Mouse (Mus musculus): ENCODE measurements around the gene Cd19. TPM values are rescaled to one million over a fixed set of nuclear protein-coding genes. Genes with fewer than 3 reads are reported as not detected.

The Cd19 gene
- polyA plus RNA-seq, 1 experiment from 2014 or later = not detected

DNA sequence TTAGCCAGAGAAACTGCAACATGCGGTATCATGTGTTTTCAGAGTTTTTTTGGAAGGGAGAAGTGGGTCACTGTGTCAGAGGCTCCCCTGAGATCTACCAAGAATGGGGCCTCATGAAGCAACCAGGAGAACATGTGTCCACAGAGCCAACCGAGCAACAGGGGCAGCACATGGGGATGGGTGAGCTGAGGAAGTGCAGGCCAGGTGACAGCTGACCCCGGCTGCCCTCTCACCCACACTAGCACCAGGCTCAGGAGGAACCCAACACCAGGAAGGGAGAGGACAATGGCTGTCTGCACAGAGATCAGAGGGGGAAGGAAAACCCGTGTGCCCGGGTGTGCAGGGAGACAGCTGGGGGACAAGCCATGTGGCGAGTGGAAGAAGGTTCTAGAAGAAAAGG, 40.2 kb downstream of the Cd19 start:
- Histone ChIP-seq H3K27ac (no peak overlapping the region), H3K9ac (no peak overlapping the region), H3K36me3 (peaks cover 23% of the 10 kb centered on the region), H3K4me3 (replicated peaks) (no peak overlapping the region), H3K4me1 (replicated peaks) (peaks cover 15% of the 10 kb centered on the region), H3K4me2 (replicated peaks) (no peak overlapping the region), H3K9me3 (no peaks in the 10 kb centered on the region), H3K27me3 (replicated peaks) (no peaks in the 10 kb centered on the region)
- ATAC-seq = no peak
- WGBS = 77% methylated on average over 6 of the region's 6 CpGs

DNA sequence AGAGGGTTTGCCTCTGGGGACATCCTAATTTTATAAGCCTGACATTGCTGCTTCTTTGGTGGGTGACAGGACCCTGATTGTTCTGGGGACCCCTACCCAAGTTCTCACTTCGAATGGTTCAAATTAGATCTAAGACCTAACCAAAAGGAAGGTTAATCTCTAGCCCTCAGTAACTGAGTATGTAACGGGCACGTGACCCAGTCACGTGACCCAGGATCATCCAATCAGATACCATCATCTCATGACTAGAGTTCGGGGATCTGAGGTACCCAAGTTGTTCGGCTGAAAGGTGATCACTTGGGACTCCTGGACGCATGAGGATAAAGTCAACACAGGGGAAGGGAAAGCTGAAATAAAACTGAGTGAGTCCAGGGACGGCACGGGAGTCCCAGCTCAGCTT, 41.7 kb downstream of the Cd19 start:
- WGBS = 83% methylated on average over 9 of the region's 9 CpGs

DNA sequence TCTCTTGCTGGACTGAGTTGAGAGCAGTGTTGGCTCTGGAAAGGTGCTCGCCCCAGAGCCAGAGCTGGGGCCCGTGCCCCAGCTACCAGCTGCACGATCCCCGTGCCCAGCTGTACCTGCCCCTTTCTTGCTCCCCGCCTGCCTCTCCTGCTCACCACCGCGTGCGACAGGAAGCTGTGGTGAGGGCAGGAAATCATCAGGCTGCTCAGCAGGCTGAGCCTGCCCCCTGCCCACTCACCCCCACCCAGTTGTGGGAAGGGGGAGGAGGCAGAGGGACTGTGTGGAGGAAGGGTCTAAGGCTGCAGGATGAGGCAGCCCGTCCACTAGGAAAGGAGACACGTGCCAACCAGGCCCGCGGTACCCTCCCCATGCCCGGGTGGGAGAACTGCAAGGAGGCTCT, 45.3 kb downstream of the Cd19 start, which contains the start of gene Lat:
Lat (minus strand) TSS at position 178 of the 400 bp plus-strand sequence.
- H3K27ac ChIP-seq = no peak within 1 kb of the TSS
- no peaks in the 10 kb centered on the region for H3K9me3 ChIP-seq
- H3K4me2 ChIP-seq (replicated peaks) = no peak within 1 kb of the TSS
- no peak within 1 kb of the TSS for H3K9ac ChIP-seq
- no peaks in the 10 kb centered on the region for H3K4me1 ChIP-seq (replicated peaks)
- no peak within 1 kb of the TSS for H3K4me3 ChIP-seq (replicated peaks)
- peaks cover 22% of the 10 kb centered on the region for H3K36me3 ChIP-seq
- WGBS = 74% methylated on average over 13 of the region's 13 CpGs
- 0 out of 2 replicates have a peak, but pooled peaks have one; percentile 20 for ATAC-seq
- H3K27me3 ChIP-seq (replicated peaks) = no peaks in the 10 kb centered on the region

More for the DNA sequence above, 41.7 kb downstream of the Cd19 start:
- Histone ChIP-seq H3K27me3 (replicated peaks) (no peaks in the 10 kb centered on the region), H3K4me1 (replicated peaks) (peaks cover 15% of the 10 kb centered on the region), H3K27ac (no peak overlapping the region), H3K36me3 (peaks cover 25% of the 10 kb centered on the region), H3K9ac (no peak overlapping the region), H3K9me3 (no peaks in the 10 kb centered on the region), H3K4me3 (replicated peaks) (no peak overlapping the region), H3K4me2 (replicated peaks) (no peak overlapping the region)
- ATAC-seq = no peak

GRCm38 (mm10) chr7:126368367-126368766, 46.3 kb downstream of the Cd19 start:
- H3K9ac ChIP-seq = no peak overlapping the region
- H3K9me3 ChIP-seq = no peaks in the 10 kb centered on the region
- H3K4me2 ChIP-seq (replicated peaks) = no peak overlapping the region
- no peak overlapping the region for H3K4me3 ChIP-seq (replicated peaks)
- H3K27me3 ChIP-seq (replicated peaks) = no peaks in the 10 kb centered on the region
- H3K4me1 ChIP-seq (replicated peaks) = no peaks in the 10 kb centered on the region
- WGBS = 83% methylated on average over 8 of the region's 8 CpGs
- no peak overlapping the region for H3K27ac ChIP-seq
- ATAC-seq = no peak
- peaks cover 16% of the 10 kb centered on the region; the same call in 1 of the 2 replicates for H3K36me3 ChIP-seq

DNA sequence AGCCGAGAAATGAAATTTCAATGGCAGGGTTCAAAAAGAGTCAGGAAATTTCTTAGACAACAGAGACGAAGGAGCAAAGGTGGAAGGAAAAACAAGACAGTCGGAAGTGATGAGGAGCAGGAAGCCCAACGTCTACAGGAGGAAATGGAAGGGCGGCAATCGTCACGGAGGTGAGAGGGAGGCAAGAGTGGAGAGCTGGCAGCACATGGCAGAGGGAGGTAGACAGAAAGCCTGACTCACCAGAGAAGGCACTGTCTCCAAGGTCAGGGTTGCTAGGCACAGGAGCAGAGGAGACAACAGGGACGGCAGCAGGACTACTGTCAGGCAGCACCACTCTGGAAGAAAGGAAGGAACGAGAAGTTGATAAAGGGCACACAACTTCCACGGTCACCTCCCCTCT, 47.1 kb downstream of the Cd19 start:
- H3K9me3 ChIP-seq = no peaks in the 10 kb centered on the region
- no peak overlapping the region for H3K9ac ChIP-seq
- H3K4me3 ChIP-seq (replicated peaks) = no peak overlapping the region
- no peaks in the 10 kb centered on the region for H3K27me3 ChIP-seq (replicated peaks)
- ATAC-seq = no peak
- no peak overlapping the region for H3K27ac ChIP-seq
- H3K4me2 ChIP-seq (replicated peaks) = no peak overlapping the region
- H3K36me3 ChIP-seq = peaks cover 16% of the 10 kb centered on the region; the same call in 1 of the 2 replicates
- 86% methylated on average over 10 of the region's 10 CpGs for WGBS
- no peaks in the 10 kb centered on the region for H3K4me1 ChIP-seq (replicated peaks)

DNA sequence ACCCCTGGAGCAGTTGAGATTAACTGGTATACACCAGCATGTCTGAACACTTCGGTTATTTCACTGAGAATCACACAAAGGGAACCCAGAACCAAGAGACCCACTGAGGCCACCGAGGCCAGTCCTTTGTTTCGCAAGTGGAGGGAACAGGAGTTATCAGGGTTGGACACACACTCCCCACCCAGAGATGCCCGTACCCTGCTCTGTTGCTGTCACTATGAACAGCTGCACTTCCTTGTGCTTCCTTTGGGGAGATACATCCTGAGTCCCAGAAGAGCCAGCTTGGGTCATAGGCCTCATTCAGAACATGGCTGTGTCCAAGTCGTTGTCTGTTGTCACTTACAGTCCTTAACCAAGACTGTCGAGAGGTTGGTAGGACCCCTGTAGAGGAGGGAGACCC, 51.7 kb downstream of the Cd19 start:
- 77% methylated on average over 6 of the region's 6 CpGs for WGBS

GRCm38 (mm10) chr7:126359049-126359448, 55.6 kb downstream of the Cd19 start:
- H3K36me3 ChIP-seq = no peaks in the 10 kb centered on the region
- H3K4me1 ChIP-seq (replicated peaks) = no peaks in the 10 kb centered on the region
- no peak overlapping the region for H3K9ac ChIP-seq
- WGBS = 61% methylated on average over 13 of the region's 13 CpGs
- H3K4me3 ChIP-seq (replicated peaks) = no peak overlapping the region
- no peaks in the 10 kb centered on the region for H3K27me3 ChIP-seq (replicated peaks)
- H3K9me3 ChIP-seq = no peaks in the 10 kb centered on the region
- no peak overlapping the region for H3K4me2 ChIP-seq (replicated peaks)
- ATAC-seq = no peak
- no peak overlapping the region for H3K27ac ChIP-seq

More for the DNA sequence above, 51.7 kb downstream of the Cd19 start:
- Histone ChIP-seq H3K9me3 (no peaks in the 10 kb centered on the region), H3K27ac (no peak overlapping the region), H3K4me2 (replicated peaks) (no peak overlapping the region), H3K36me3 (no peaks in the 10 kb centered on the region), H3K4me3 (replicated peaks) (no peak overlapping the region), H3K4me1 (replicated peaks) (no peaks in the 10 kb centered on the region), H3K9ac (no peak overlapping the region), H3K27me3 (replicated peaks) (no peaks in the 10 kb centered on the region)
- no peak for ATAC-seq

Other genes with a start within 250 kb of the Cd19 start
- 37.4 and 39.8 TPM in 2 replicates for gene Xpo6, start 214.4 kb downstream of the Cd19 start, polyA plus RNA-seq (2015; fragmentation: Nextera tagmentation; extraction: Ambion mirVana)
- 16.9 and 17.7 TPM in 2 replicates for gene Sbk1, start 142.3 kb downstream of the Cd19 start, polyA plus RNA-seq (2015; fragmentation: Nextera tagmentation; extraction: Ambion mirVana)
- 1.4 and 1.5 TPM in 2 replicates for gene Lat, start 45.3 kb downstream of the Cd19 start, polyA plus RNA-seq (2015; fragmentation: Nextera tagmentation; extraction: Ambion mirVana)
- 53.4 and 59.3 TPM in 2 replicates for gene Spns1, start 37.4 kb downstream of the Cd19 start, polyA plus RNA-seq (2015; fragmentation: Nextera tagmentation; extraction: Ambion mirVana)
- 1.6 and 2.5 TPM in 2 replicates for gene Nfatc2ip, start 18.2 kb downstream of the Cd19 start, polyA plus RNA-seq (2015; fragmentation: Nextera tagmentation; extraction: Ambion mirVana)
- gene Rabep2, start 13.9 kb upstream of the Cd19 start, polyA plus RNA-seq (2015; fragmentation: Nextera tagmentation; extraction: Ambion mirVana) = 23.9 and 24.2 TPM in 2 replicates
- gene Atp2a1, start 48.2 kb upstream of the Cd19 start, polyA plus RNA-seq (2015; fragmentation: Nextera tagmentation; extraction: Ambion mirVana) = 0.24 and 2.6 TPM in 2 replicates
- 41.8 and 45.7 TPM in 2 replicates for gene Sh2b1, start 60.5 kb upstream of the Cd19 start, polyA plus RNA-seq (2015; fragmentation: Nextera tagmentation; extraction: Ambion mirVana)
- 190 and 207 TPM in 2 replicates for gene Tufm, start 72.5 kb upstream of the Cd19 start, polyA plus RNA-seq (2015; fragmentation: Nextera tagmentation; extraction: Ambion mirVana)
- 43.8 and 44.4 TPM in 2 replicates for gene Atxn2l, start 88.5 kb upstream of the Cd19 start, polyA plus RNA-seq (2015; fragmentation: Nextera tagmentation; extraction: Ambion mirVana)
- 190 and 217 TPM in 2 replicates for gene Eif3c, start 151.5 kb upstream of the Cd19 start, polyA plus RNA-seq (2015; fragmentation: Nextera tagmentation; extraction: Ambion mirVana)
- gene Apobr, start 170.1 kb upstream of the Cd19 start, polyA plus RNA-seq (2015; fragmentation: Nextera tagmentation; extraction: Ambion mirVana) = 0.75 and 1.8 TPM in 2 replicates
- 34.4 and 34.9 TPM in 2 replicates for gene Cln3, start 170.9 kb upstream of the Cd19 start, polyA plus RNA-seq (2015; fragmentation: Nextera tagmentation; extraction: Ambion mirVana)
- gene Il27, start 180.1 kb upstream of the Cd19 start, polyA plus RNA-seq (2015; fragmentation: Nextera tagmentation; extraction: Ambion mirVana) = not detected in 2 replicates
- gene Nupr1, start 216.0 kb upstream of the Cd19 start, polyA plus RNA-seq (2015; fragmentation: Nextera tagmentation; extraction: Ambion mirVana) = 53.4 and 111 TPM in 2 replicates
- gene Sgf29, start 234.4 kb upstream of the Cd19 start, polyA plus RNA-seq (2015; fragmentation: Nextera tagmentation; extraction: Ambion mirVana) = 45.2 and 51.7 TPM in 2 replicates